In genomic region chr2:32877761-32878393, GRCm38 (mm10) we compare ENCODE assay signal across 9 mouse cellular contexts. TPM values are rescaled to one million over a fixed set of nuclear protein-coding genes. Genes with fewer than 3 reads are reported as not detected.
A peak's percentile ranks its signal among the peaks of the same experiment; 100 is the strongest.
DNase-seq lines count a peak whose midpoint lies in the region; ATAC-seq and TF ChIP-seq lines count a peak whose summit lies in the region.
"Had no signal": no experiment of that assay in that cellular context is flagged by ENCODE, and none has a peak within 500 bp of the region (broad histone marks: within the 10 kb centered on the region; RNA-seq: fewer than 3 reads in every experiment).

No protein-coding gene starts in this region.

- peaks cover 25% of the 10 kb centered on the region for H3K4me1 ChIP-seq in testis, adult 2 months (ENCODE audit: control insufficient read depth, insufficient read depth, low read length)
- peaks cover 83% of the 10 kb centered on the region for H3K4me1 ChIP-seq in hindbrain, embryonic 13.5 days (replicated peaks)
- peaks cover 70% of the 10 kb centered on the region for H3K4me1 ChIP-seq in lung, embryonic 16.5 days (replicated peaks; ENCODE audit: control insufficient read depth, insufficient read depth, low read length)
- H3K4me1 ChIP-seq in stomach, postnatal 0 days (replicated peaks; ENCODE audit: control insufficient read depth, insufficient read depth) = peaks cover 19% of the 10 kb centered on the region

- no peak for TF ChIP-seq EP300 in stomach, postnatal 0 days (optimal IDR thresholded peaks at IDR 0.05)

- no peaks in the 10 kb centered on the region; the same call in 1 of the 2 replicates for H3K27me3 ChIP-seq in testis, adult 2 months (ENCODE audit: control insufficient read depth, insufficient read depth, low read length)
- no peaks in the 10 kb centered on the region for H3K27me3 ChIP-seq in hindbrain, embryonic 13.5 days
- no peaks in the 10 kb centered on the region for H3K27me3 ChIP-seq in lung, embryonic 16.5 days (ENCODE audit: control insufficient read depth, insufficient read depth, low read depth, low read length)
- H3K27me3 ChIP-seq in stomach, postnatal 0 days (ENCODE audit: control insufficient read depth, insufficient read depth, low read length) = no peaks in the 10 kb centered on the region

- no peaks in the 10 kb centered on the region for H3K9me3 ChIP-seq in hindbrain, embryonic 13.5 days
- no peaks in the 10 kb centered on the region for H3K9me3 ChIP-seq in lung, embryonic 16.5 days (ENCODE audit: control insufficient read depth, low read length)
- no peaks in the 10 kb centered on the region for H3K9me3 ChIP-seq in stomach, postnatal 0 days (ENCODE audit: control insufficient read depth, low read length)

- no peaks in the 10 kb centered on the region for H3K36me3 ChIP-seq in testis, adult 2 months (ENCODE audit: control insufficient read depth, insufficient read depth, low read length)
- H3K36me3 ChIP-seq in hindbrain, embryonic 13.5 days = no peaks in the 10 kb centered on the region
- H3K36me3 ChIP-seq in lung, embryonic 16.5 days (ENCODE audit: control insufficient read depth, insufficient read depth, low read length) = no peaks in the 10 kb centered on the region
- H3K36me3 ChIP-seq in stomach, postnatal 0 days (ENCODE audit: control insufficient read depth, insufficient read depth, low read length) = no peaks in the 10 kb centered on the region

- peak overlapping the region; percentile 12; the same call in 1 of the 2 replicates for H3K27ac ChIP-seq in testis, adult 2 months (ENCODE audit: control insufficient read depth, insufficient read depth, low read depth, low read length)
- H3K27ac ChIP-seq in hindbrain, embryonic 13.5 days = no peak overlapping the region
- H3K27ac ChIP-seq in lung, embryonic 16.5 days (ENCODE audit: low read length) = peak overlapping the region; percentile 97
- peak overlapping the region; percentile 93 for H3K27ac ChIP-seq in stomach, postnatal 0 days (replicated peaks)

- WGBS in hindbrain, embryonic 13.5 days = 69% methylated on average over 6 of the region's 6 CpGs
- WGBS in lung, embryonic 16.5 days = 28% methylated on average over 6 of the region's 6 CpGs
- 31% methylated on average over 6 of the region's 6 CpGs for WGBS in stomach, postnatal 0 days

- no peak for TF ChIP-seq POLR2A in testis, adult 2 months (IDR thresholded peaks at IDR 0.05; ENCODE audit: control insufficient read depth, low read depth, low read length)

- no peak for ATAC-seq in hindbrain, embryonic 13.5 days (ENCODE audit: low FRiP score)
- ATAC-seq in lung, embryonic 16.5 days (ENCODE audit: low read depth) = peak; percentile 59
- no peak for ATAC-seq in stomach, postnatal 0 days (ENCODE audit: low FRiP score, low TSS enrichment)

- H3K4me2 ChIP-seq in hindbrain, embryonic 13.5 days = peak overlapping the region; percentile 97
- peak overlapping the region; percentile 80 for H3K4me2 ChIP-seq in lung, embryonic 16.5 days (ENCODE audit: low read depth, low read length)
- peak overlapping the region; percentile 89 for H3K4me2 ChIP-seq in stomach, postnatal 0 days (replicated peaks; ENCODE audit: low read depth)

- H3K4me3 ChIP-seq in testis, adult 2 months (ENCODE audit: control insufficient read depth, low read depth, low read length) = no peak overlapping the region; the same call in 1 of the 2 replicates
- H3K4me3 ChIP-seq in hindbrain, embryonic 13.5 days = peak overlapping the region; percentile 87
- peak overlapping the region; percentile 91 for H3K4me3 ChIP-seq in lung, embryonic 16.5 days (ENCODE audit: low read length)
- H3K4me3 ChIP-seq in stomach, postnatal 0 days (ENCODE audit: low read depth, low read length) = peak overlapping the region; percentile 88

- TF ChIP-seq CTCF in testis, adult 2 months (IDR thresholded peaks at IDR 0.05; ENCODE audit: control insufficient read depth, insufficient read depth, insufficient replicate concordance, low read depth, low read length) = no peak
- TF ChIP-seq CTCF in stomach, postnatal 0 days (IDR thresholded peaks at IDR 0.05; ENCODE audit: low read depth) = no peak

- peak overlapping the region; percentile 97 for H3K9ac ChIP-seq in hindbrain, embryonic 13.5 days
- peak overlapping the region; percentile 96 for H3K9ac ChIP-seq in lung, embryonic 16.5 days (ENCODE audit: low read length)
- peak overlapping the region; percentile 88 for H3K9ac ChIP-seq in stomach, postnatal 0 days (ENCODE audit: low read length)

- DNase-seq in testis, postnatal 10 days (ENCODE audit: low spot score) = no peak
- peak; percentile 56 for DNase-seq in stomach, postnatal 0 days (ENCODE audit: low spot score)
- no peak for DNase-seq in spleen, postnatal 36 days (ENCODE audit: low spot score in 2 of 2)
- no peak for DNase-seq in yolk sac, embryonic 10.5 days (ENCODE audit: low spot score)
- DNase-seq in kidney, adult 8-10 months = no peak
- DNase-seq: gastrocnemius, postnatal 25 days had no signal

RNA-seq across cellular contexts. Expression of gene Fam129b, which starts 2.0 kb away (rescaled TPM):
- polyA plus RNA-seq in testis, adult 2 months (2012; rRNA removed) = 2.0 and 3.1 TPM in 2 replicates
- 31.6 and 32.4 TPM in 2 replicates for polyA plus RNA-seq in hindbrain, embryonic 13.5 days (2015; fragmentation: Nextera tagmentation; extraction: Ambion mirVana)
- 133 and 141 TPM in 2 replicates for polyA plus RNA-seq in lung, embryonic 16.5 days (2015; fragmentation: Nextera tagmentation; extraction: Ambion mirVana)
- 90.7 and 101 TPM in 2 replicates for polyA plus RNA-seq in stomach, postnatal 0 days (2015; fragmentation: Nextera tagmentation; extraction: Ambion mirVana)

RNA-seq across cellular contexts. Expression of gene Stxbp1, which starts 30.8 kb away (rescaled TPM):
- polyA plus RNA-seq in testis, adult 2 months (2012; rRNA removed) = 12.9 and 15.2 TPM in 2 replicates
- polyA plus RNA-seq in hindbrain, embryonic 13.5 days (2015; fragmentation: Nextera tagmentation; extraction: Ambion mirVana) = 180 and 193 TPM in 2 replicates
- 21.9 and 24.1 TPM in 2 replicates for polyA plus RNA-seq in lung, embryonic 16.5 days (2015; fragmentation: Nextera tagmentation; extraction: Ambion mirVana)
- polyA plus RNA-seq in stomach, postnatal 0 days (2015; fragmentation: Nextera tagmentation; extraction: Ambion mirVana) = 9.3 and 9.5 TPM in 2 replicates
